ENCODE assay signal across 28 mouse cellular contexts in genomic region chr9:49379962-49380361, GRCm38 (mm10). TPM values are rescaled to one million over a fixed set of nuclear protein-coding genes. Genes with fewer than 3 reads are reported as not detected.
A peak's percentile ranks its signal among the peaks of the same experiment; 100 is the strongest.
DNase-seq lines count a peak whose midpoint lies in the region; ATAC-seq and TF ChIP-seq lines count a peak whose summit lies in the region.
"Had no signal": no experiment of that assay in that cellular context is flagged by ENCODE, and none has a peak within 500 bp of the region (broad histone marks: within the 10 kb centered on the region; RNA-seq: fewer than 3 reads in every experiment).

No protein-coding gene starts in this region.

- H3K9ac ChIP-seq in heart, embryonic 11.5 days (ENCODE audit: low read depth, low read length) = no peak overlapping the region
- no peak overlapping the region for H3K9ac ChIP-seq in midbrain, embryonic 15.5 days
- H3K9ac ChIP-seq: forebrain, embryonic 15.5 days; hindbrain, embryonic 15.5 days; intestine, embryonic 15.5 days; kidney, embryonic 15.5 days; liver, embryonic 14.5 days; neural tube, embryonic 12.5 days; stomach, embryonic 15.5 days had no signal

- H3K27ac ChIP-seq in heart, embryonic 11.5 days (ENCODE audit: low read depth, low read length) = no peak overlapping the region
- no peak overlapping the region for H3K27ac ChIP-seq in midbrain, embryonic 15.5 days
- H3K27ac ChIP-seq in kidney, adult 2 months (ENCODE audit: insufficient read depth, low read depth, low read length) = no peak overlapping the region
- H3K27ac ChIP-seq: forebrain, embryonic 15.5 days; hindbrain, embryonic 15.5 days; intestine, embryonic 15.5 days; kidney, embryonic 15.5 days; liver, embryonic 14.5 days; neural tube, embryonic 12.5 days; stomach, embryonic 15.5 days had no signal

- no peaks in the 10 kb centered on the region for H3K36me3 ChIP-seq in heart, embryonic 11.5 days (ENCODE audit: control insufficient read depth, insufficient read depth, low read length)
- H3K36me3 ChIP-seq in midbrain, embryonic 15.5 days (replicated peaks) = no peaks in the 10 kb centered on the region
- H3K36me3 ChIP-seq in kidney, adult 2 months (ENCODE audit: control insufficient read depth, insufficient read depth, low read length) = no peaks in the 10 kb centered on the region
- H3K36me3 ChIP-seq: forebrain, embryonic 15.5 days; G1E; hindbrain, embryonic 15.5 days; intestine, embryonic 15.5 days; kidney, embryonic 15.5 days; neural tube, embryonic 12.5 days; stomach, embryonic 15.5 days had no signal

- H3K4me1 ChIP-seq in heart, embryonic 11.5 days (ENCODE audit: control insufficient read depth, insufficient read depth, low read length) = no peaks in the 10 kb centered on the region; the same call in 1 of the 2 replicates
- no peaks in the 10 kb centered on the region for H3K4me1 ChIP-seq in midbrain, embryonic 15.5 days
- no peaks in the 10 kb centered on the region for H3K4me1 ChIP-seq in kidney, adult 2 months (ENCODE audit: control insufficient read depth, insufficient read depth, low read length)
- H3K4me1 ChIP-seq: forebrain, embryonic 15.5 days; intestine, embryonic 15.5 days; neural tube, embryonic 12.5 days; stomach, embryonic 15.5 days had no signal

- ATAC-seq in cerebellum, adult (ENCODE audit: insufficient number of reproducible peaks, low FRiP score, low TSS enrichment) = no peak
- ATAC-seq in heart, embryonic 11.5 days (replicated peaks; ENCODE audit: insufficient number of reproducible peaks, low FRiP score, low TSS enrichment) = no peak
- ATAC-seq in midbrain, embryonic 15.5 days (replicated peaks) = no peak
- ATAC-seq: activated CD4-positive, CD25-positive, alpha-beta regulatory T cell, adult 4 months; forebrain, embryonic 15.5 days; intestine, embryonic 15.5 days had no signal

- H3K4me2 ChIP-seq in heart, embryonic 11.5 days = no peak overlapping the region
- no peak overlapping the region for H3K4me2 ChIP-seq in midbrain, embryonic 15.5 days
- H3K4me2 ChIP-seq: forebrain, embryonic 15.5 days; hindbrain, embryonic 15.5 days; intestine, embryonic 15.5 days; kidney, embryonic 15.5 days; midbrain, embryonic 11.5 days; neural tube, embryonic 12.5 days; stomach, embryonic 15.5 days had no signal

- TF ChIP-seq POLR2A in kidney, adult 2 months (IDR thresholded peaks at IDR 0.05; ENCODE audit: low read depth, low read length) = no peak

- 90% methylated on average over 4 of the region's 4 CpGs for WGBS in heart, embryonic 11.5 days (ENCODE audit: insufficient replicate concordance)
- WGBS in midbrain, embryonic 15.5 days = 87% methylated on average over 4 of the region's 4 CpGs
- WGBS in kidney, adult 2 months = 84% methylated on average over 4 of the region's 4 CpGs

- H3K27me3 ChIP-seq in heart, embryonic 11.5 days (ENCODE audit: control insufficient read depth, insufficient read depth, low read length) = no peaks in the 10 kb centered on the region
- no peaks in the 10 kb centered on the region for H3K27me3 ChIP-seq in midbrain, embryonic 15.5 days (replicated peaks)
- no peaks in the 10 kb centered on the region for H3K27me3 ChIP-seq in kidney, adult 2 months (replicated peaks; ENCODE audit: control insufficient read depth, insufficient read depth, low read length)
- H3K27me3 ChIP-seq: forebrain, embryonic 15.5 days; hindbrain, embryonic 15.5 days; intestine, embryonic 15.5 days; kidney, embryonic 15.5 days; neural tube, embryonic 12.5 days; stomach, embryonic 15.5 days had no signal

- H3K4me3 ChIP-seq in heart, embryonic 11.5 days (ENCODE audit: low read depth, low read length) = no peak overlapping the region
- H3K4me3 ChIP-seq in midbrain, embryonic 15.5 days = no peak overlapping the region
- no peak overlapping the region for H3K4me3 ChIP-seq in kidney, adult 2 months (ENCODE audit: insufficient read depth, low read depth, low read length)
- H3K4me3 ChIP-seq: forebrain, embryonic 15.5 days; hindbrain, embryonic 15.5 days; intestine, embryonic 15.5 days; kidney, embryonic 15.5 days; neural tube, embryonic 12.5 days; stomach, embryonic 15.5 days had no signal

- TF ChIP-seq CTCF in kidney, adult 2 months (conservative IDR thresholded peaks at IDR 0.05; ENCODE audit: insufficient read depth, insufficient read length, low read depth, low read length) = no peak

- DNase-seq in cerebellum, adult 11 months = peak; percentile 21
- DNase-seq in heart, postnatal 4 days = peak; percentile 46
- peak; percentile 39 to 41 for DNase-seq in cerebellum, adult 18-20 months
- peak; percentile 53 to 78 for DNase-seq in cerebellum, postnatal 25 days
- DNase-seq in kidney, adult 2 months = no peak
- DNase-seq: embryo, embryonic 11 days; kidney, postnatal 4 days; layer of hippocampus, adult 9-11 months; thymus, adult 18-20 months; thymus, postnatal 4 days had no signal

- H3K9me3 ChIP-seq in heart, embryonic 11.5 days (replicated peaks; ENCODE audit: control insufficient read depth, low read length) = no peaks in the 10 kb centered on the region
- H3K9me3 ChIP-seq in midbrain, embryonic 15.5 days = no peaks in the 10 kb centered on the region
- H3K9me3 ChIP-seq: forebrain, embryonic 15.5 days; G1E; hindbrain, embryonic 15.5 days; intestine, embryonic 15.5 days; kidney, embryonic 15.5 days; neural tube, embryonic 12.5 days; stomach, embryonic 15.5 days had no signal

RNA-seq across cellular contexts. Expression of gene Drd2, which starts 39.5 kb away (rescaled TPM):
- under 1 TPM; 0.41 to 0.52 TPM for total RNA-seq in heart, postnatal 4 days (2021)
- not detected in 2 replicates for polyA plus RNA-seq in heart, embryonic 11.5 days (2014; fragmentation: Nextera tagmentation; extraction: Ambion mirVana)
- 6.7 and 7.0 TPM in 2 replicates for polyA plus RNA-seq in midbrain, embryonic 15.5 days (2015; fragmentation: Nextera tagmentation; extraction: Ambion mirVana)
- 0.12 and 0.44 TPM in 2 replicates for polyA plus RNA-seq in kidney, adult 2 months (2012; rRNA removed)
- total RNA-seq: gastrocnemius, adult 18-20 months had no signal
- polyA plus RNA-seq: activated CD4-positive, CD25-positive, alpha-beta regulatory T cell, adult 4 months; G1E; liver, embryonic 14.5 days had no signal

RNA-seq across cellular contexts. Expression of gene Ankk1, which starts 46.9 kb away (rescaled TPM):
- total RNA-seq in heart, postnatal 4 days (2021) = not detected
- not detected in 2 replicates for polyA plus RNA-seq in heart, embryonic 11.5 days (2014; fragmentation: Nextera tagmentation; extraction: Ambion mirVana)
- polyA plus RNA-seq in midbrain, embryonic 15.5 days (2015; fragmentation: Nextera tagmentation; extraction: Ambion mirVana) = not detected in 2 replicates
- not detected in 2 replicates for polyA plus RNA-seq in kidney, adult 2 months (2012; rRNA removed)
- total RNA-seq: gastrocnemius, adult 18-20 months; left cerebral cortex, postnatal 10 days had no signal
- polyA plus RNA-seq: activated CD4-positive, CD25-positive, alpha-beta regulatory T cell, adult 4 months; embryonic facial prominence, embryonic 14.5 days; forebrain, embryonic 15.5 days; G1E; heart, postnatal 0 days; hindbrain, embryonic 15.5 days; intestine, embryonic 15.5 days; kidney, embryonic 15.5 days; liver, embryonic 14.5 days; lung, embryonic 16.5 days; midbrain, embryonic 11.5 days; neural tube, embryonic 12.5 days had no signal
